Mouse (Mus musculus) neutrophil, adult 83 days (primary cell): ENCODE results near the gene Olfr485. TPM values are rescaled to one million over a fixed set of nuclear protein-coding genes. Genes with fewer than 3 reads are reported as not detected.

Experiments
- total RNA-seq, 2 experiments: library from RNA; stranded (reverse); gene quantifications; one replicate each; pipeline ENCODE4 v1.2.4; 2023

The Olfr485 gene
- total RNA-seq: not detected

DNA sequence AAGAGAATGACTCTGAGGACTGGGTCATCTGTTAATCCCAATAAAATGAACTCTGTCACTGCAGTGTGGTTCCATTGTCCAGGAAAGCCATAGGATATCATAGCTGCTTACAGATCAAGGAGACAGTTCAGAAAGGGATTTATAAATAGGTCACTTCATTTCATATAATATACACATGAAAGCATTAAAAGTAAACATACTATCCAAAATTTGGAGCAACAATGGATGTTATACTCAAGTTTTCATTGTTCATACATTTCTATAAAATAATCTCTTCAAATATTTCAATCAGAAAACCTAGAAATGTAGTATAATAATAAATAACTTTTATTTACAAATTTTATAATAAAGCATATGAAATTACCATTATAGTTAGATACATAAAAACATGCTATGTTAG, at the start of gene Olfr485:
Olfr485 (minus strand) TSS at position 101 of the 400 bp plus-strand sequence.

DNA sequence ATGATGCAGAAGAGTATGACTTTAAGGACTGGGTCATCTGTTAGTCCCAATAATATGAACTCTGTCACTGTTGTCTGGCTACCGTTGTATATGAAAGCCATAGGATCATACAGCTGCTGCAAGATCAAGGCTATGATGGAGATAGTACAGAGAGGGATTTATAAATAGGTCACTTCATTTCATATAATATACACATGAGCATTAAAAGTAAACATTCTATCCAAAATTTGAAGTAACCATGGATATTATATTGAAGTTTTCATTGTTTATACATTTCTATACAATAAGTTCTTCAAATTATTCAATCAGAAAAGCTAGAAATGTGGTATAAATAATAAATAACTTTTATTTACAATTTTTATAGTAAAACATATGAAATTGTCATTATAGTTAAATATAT, 13.0 kb upstream of the Olfr485 start, which contains the start of gene Olfr486:
Olfr486 (minus strand) TSS at position 101 of the 400 bp plus-strand sequence.

DNA sequence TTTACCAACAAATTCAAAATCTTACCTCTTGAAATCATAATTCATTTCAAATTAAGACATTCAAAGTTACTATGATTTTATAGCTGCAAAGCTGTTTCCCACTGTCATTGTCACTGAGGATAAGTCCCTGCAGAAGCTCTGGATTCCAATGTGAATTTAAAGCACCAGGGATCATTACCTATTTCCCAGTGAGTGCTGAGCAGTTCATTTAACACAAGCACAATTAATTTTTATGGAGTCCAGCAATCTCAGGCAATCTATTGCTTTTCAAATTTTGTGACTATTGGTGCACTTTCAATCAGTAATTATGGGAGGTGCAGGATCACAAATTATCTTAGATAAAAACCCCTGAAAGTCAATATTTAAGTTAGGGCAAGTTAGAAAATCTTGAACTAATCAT, 32.3 kb downstream of the Olfr485 start, which contains the start of gene Olfr484:
Olfr484 (minus strand) TSS at position 101 of the 400 bp plus-strand sequence.

Other genes with a start within 250 kb of the Olfr485 start
- not detected for gene Olfr473, start 229.4 kb downstream of the Olfr485 start, total RNA-seq
- not detected for gene Olfr474, start 205.2 kb downstream of the Olfr485 start, total RNA-seq
- gene Olfr476, start 195.1 kb downstream of the Olfr485 start, total RNA-seq: not detected
- not detected for gene Olfr477, start 173.2 kb downstream of the Olfr485 start, total RNA-seq
- gene Olfr478, start 125.9 kb downstream of the Olfr485 start, total RNA-seq: not detected
- not detected for gene Olfr479, start 109.2 kb downstream of the Olfr485 start, total RNA-seq
- gene Olfr480, start 92.5 kb downstream of the Olfr485 start, total RNA-seq: not detected
- gene Olfr481, start 80.0 kb downstream of the Olfr485 start, total RNA-seq: not detected
- gene Olfr482, start 62.3 kb downstream of the Olfr485 start, total RNA-seq: 1 to 10 TPM; 1.2 to 1.7 TPM
- not detected for gene Olfr483, start 59.0 kb downstream of the Olfr485 start, total RNA-seq
- not detected for gene Olfr484, start 32.4 kb downstream of the Olfr485 start, total RNA-seq
- not detected for gene Olfr486, start 12.9 kb upstream of the Olfr485 start, total RNA-seq
- not detected for gene Olfr487, start 54.8 kb upstream of the Olfr485 start, total RNA-seq
- not detected for gene Olfr488, start 98.5 kb upstream of the Olfr485 start, total RNA-seq
- not detected for gene Olfr490, start 129.1 kb upstream of the Olfr485 start, total RNA-seq
- gene Olfr491, start 153.6 kb upstream of the Olfr485 start, total RNA-seq: not detected
- not detected for gene Olfr492, start 163.8 kb upstream of the Olfr485 start, total RNA-seq
- gene Olfr493, start 187.1 kb upstream of the Olfr485 start, total RNA-seq: not detected
- gene Olfr494, start 205.5 kb upstream of the Olfr485 start, total RNA-seq: not detected
- not detected for gene Olfr495, start 233.3 kb upstream of the Olfr485 start, total RNA-seq